Mouse (Mus musculus): Measurements from ENCODE around the gene Tacc2.

GRCm38 (mm10) chr7:130796786-130797185, 219.5 kb downstream of the Tacc2 start:
- TF ChIP-seq POLR2A (IDR thresholded peaks at IDR 0.05; ENCODE audit: low read depth, low read length) (no peak), CTCF (IDR thresholded peaks at IDR 0.05; ENCODE audit: borderline replicate concordance, insufficient read depth, low read length) (peak; percentile 45; the same call in 1 of the 2 replicates)

Data from embryonic fibroblast, embryonic 13.5 days (primary cell).